Mouse (Mus musculus): ENCODE results near the gene Gm4791.

Gm4791 gene

GRCm38 (mm10) chr9:46998338-46998791 is at the start of gene Gm4791:
Gene Gm4791, plus strand, starts transcription at chr9:46998741.
- DNase-seq (ENCODE audit: low read depth, low spot score), result peak; percentile 73

- DNase-seq (ENCODE audit: low read depth, low spot score), result no peak
Measured at GRCm38 (mm10) chr9:46956286-46956685, 42.3 kb upstream of the Gm4791 start.

- DNase-seq (ENCODE audit: low read depth, low spot score), result no peak
Measured at GRCm38 (mm10) chr9:46957420-46957950, 41.1 kb upstream of the Gm4791 start.

- no peak for DNase-seq (ENCODE audit: low read depth, low spot score)
Measured at GRCm38 (mm10) chr9:46966028-46966427, 32.5 kb upstream of the Gm4791 start.

GRCm38 (mm10) chr9:46968970-46969369 is 29.6 kb upstream of the Gm4791 start:
- peak; percentile 39 for DNase-seq (ENCODE audit: low read depth, low spot score)

GRCm38 (mm10) chr9:46969406-46969805 is 29.1 kb upstream of the Gm4791 start:
- DNase-seq (ENCODE audit: low read depth, low spot score), result no peak

GRCm38 (mm10) chr9:46978806-46979205 is 19.7 kb upstream of the Gm4791 start:
- no peak for DNase-seq (ENCODE audit: low read depth, low spot score)

- no peak for DNase-seq (ENCODE audit: low read depth, low spot score)
Measured at GRCm38 (mm10) chr9:46980111-46980510, 18.4 kb upstream of the Gm4791 start.

GRCm38 (mm10) chr9:46983471-46983870 is 15.1 kb upstream of the Gm4791 start:
- no peak for DNase-seq (ENCODE audit: low read depth, low spot score)

- DNase-seq (ENCODE audit: low read depth, low spot score), result no peak
Measured at GRCm38 (mm10) chr9:47041569-47041968, 43.0 kb downstream of the Gm4791 start.
